In the genomic region with DNA sequence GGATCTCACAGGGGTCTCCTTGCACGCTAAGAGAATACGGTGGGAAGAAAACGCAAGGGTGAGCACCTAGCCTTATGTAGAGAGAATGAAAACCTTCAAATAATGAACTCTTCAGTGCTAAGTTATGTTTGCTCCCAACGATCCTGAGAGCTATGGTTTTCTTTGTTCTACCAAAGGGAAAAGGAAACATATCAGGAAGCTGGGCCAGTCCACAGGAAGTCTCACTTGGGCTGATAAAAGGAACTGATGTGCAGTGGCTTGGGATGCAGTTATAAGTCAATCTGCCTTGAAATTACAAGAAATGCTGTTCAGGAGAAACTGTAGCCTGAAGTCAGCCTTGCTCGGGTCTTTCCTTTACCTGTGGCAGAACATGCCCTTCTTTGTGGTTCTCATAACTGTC, we compare ENCODE assay signal across 17 mouse cellular contexts. TPM values are rescaled to one million over a fixed set of nuclear protein-coding genes. Genes with fewer than 3 reads are reported as not detected.
A peak's percentile ranks its signal among the peaks of the same experiment; 100 is the strongest.
DNase-seq lines count a peak whose midpoint lies in the region; ATAC-seq and TF ChIP-seq lines count a peak whose summit lies in the region.
"Had no signal": no experiment of that assay in that cellular context is flagged by ENCODE, and none has a peak within 500 bp of the region (broad histone marks: within the 10 kb centered on the region; RNA-seq: fewer than 3 reads in every experiment).

No protein-coding gene starts in this region.

- no peak for TF ChIP-seq CTCF in intestine, postnatal 0 days (IDR thresholded peaks at IDR 0.05; ENCODE audit: low read depth)
- no peak for TF ChIP-seq CTCF in kidney, postnatal 0 days (IDR thresholded peaks at IDR 0.05; ENCODE audit: low read depth)
- TF ChIP-seq CTCF in cerebellum, adult 2 months (IDR thresholded peaks at IDR 0.05; ENCODE audit: borderline replicate concordance, insufficient read depth, low read depth, low read length): no peak

- peak overlapping the region; percentile 45 for H3K27ac ChIP-seq in intestine, embryonic 16.5 days (ENCODE audit: low read length)
- no peak overlapping the region for H3K27ac ChIP-seq in intestine, postnatal 0 days (ENCODE audit: low read depth, low read length)
- peak overlapping the region; percentile 91 for H3K27ac ChIP-seq in brown adipose tissue, adult 24 weeks (replicated peaks; ENCODE audit: low read depth, low read length)
- H3K27ac ChIP-seq in kidney, postnatal 0 days: 0 out of 2 replicates have a peak overlapping the region, but pooled peaks have one; percentile 37
- no peak overlapping the region for H3K27ac ChIP-seq in cerebellum, adult 2 months (ENCODE audit: insufficient read depth, low read length)
- H3K27ac ChIP-seq: embryonic facial prominence, embryonic 13.5 days; forebrain, embryonic 13.5 days; hindbrain, postnatal 0 days; neural tube, embryonic 15.5 days had no signal

- DNase-seq in 416B (ENCODE audit: low read depth): peak; percentile 75
- peak; percentile 65 for DNase-seq in kidney, postnatal 0 days (ENCODE audit: low spot score)
- no peak for DNase-seq in thymus, postnatal 0 days (ENCODE audit: low spot score)
- DNase-seq in neural tube, embryonic 10.5 days (ENCODE audit: extremely low spot score, low spot score): no peak
- DNase-seq in cerebellum, adult 2 months: no peak
- DNase-seq: cerebellum, postnatal 10 days; gastrocnemius, postnatal 14 days; left cerebral cortex, postnatal 4 days; right cerebral cortex, adult 18-20 months had no signal

- no peak overlapping the region for H3K9ac ChIP-seq in intestine, embryonic 16.5 days (ENCODE audit: low read depth, low read length)
- no peak overlapping the region for H3K9ac ChIP-seq in intestine, postnatal 0 days (ENCODE audit: low read depth, low read length)
- no peak overlapping the region for H3K9ac ChIP-seq in kidney, postnatal 0 days (ENCODE audit: low read depth, low read length)
- H3K9ac ChIP-seq: embryonic facial prominence, embryonic 13.5 days; forebrain, embryonic 13.5 days; neural tube, embryonic 15.5 days had no signal

- H3K4me3 ChIP-seq in intestine, embryonic 16.5 days (ENCODE audit: low read length): no peak overlapping the region
- H3K4me3 ChIP-seq in intestine, postnatal 0 days (ENCODE audit: low read depth, low read length): no peak overlapping the region
- H3K4me3 ChIP-seq in brown adipose tissue, adult 24 weeks (ENCODE audit: insufficient read depth, low read depth, low read length): peak overlapping the region; percentile 22; the same call in 1 of the 2 replicates
- no peak overlapping the region for H3K4me3 ChIP-seq in kidney, postnatal 0 days (replicated peaks; ENCODE audit: low read depth, low read length)
- H3K4me3 ChIP-seq in cerebellum, adult 2 months (replicated peaks; ENCODE audit: insufficient read depth, low read depth, low read length): no peak overlapping the region
- H3K4me3 ChIP-seq: embryonic facial prominence, embryonic 13.5 days; forebrain, embryonic 13.5 days; neural tube, embryonic 15.5 days had no signal

- no peaks in the 10 kb centered on the region; the same call in 1 of the 2 replicates for H3K4me1 ChIP-seq in intestine, embryonic 16.5 days (ENCODE audit: control insufficient read depth, insufficient read depth, low read length)
- no peaks in the 10 kb centered on the region for H3K4me1 ChIP-seq in intestine, postnatal 0 days (replicated peaks; ENCODE audit: control insufficient read depth, insufficient read depth, low read length)
- peaks cover 28% of the 10 kb centered on the region for H3K4me1 ChIP-seq in brown adipose tissue, adult 24 weeks (ENCODE audit: control insufficient read depth, insufficient read depth, insufficient read length, low read length)
- no peaks in the 10 kb centered on the region for H3K4me1 ChIP-seq in kidney, postnatal 0 days (replicated peaks; ENCODE audit: insufficient read depth, low read length)
- H3K4me1 ChIP-seq in cerebellum, adult 2 months (ENCODE audit: control insufficient read depth, insufficient read depth, low read length): no peaks in the 10 kb centered on the region
- H3K4me1 ChIP-seq: forebrain, embryonic 13.5 days; neural tube, embryonic 15.5 days had no signal

- no peaks in the 10 kb centered on the region for H3K27me3 ChIP-seq in intestine, embryonic 16.5 days (replicated peaks; ENCODE audit: control insufficient read depth, insufficient read depth, low read length)
- no peaks in the 10 kb centered on the region for H3K27me3 ChIP-seq in intestine, postnatal 0 days (replicated peaks; ENCODE audit: control insufficient read depth, insufficient read depth, low read length)
- H3K27me3 ChIP-seq in kidney, postnatal 0 days (ENCODE audit: insufficient read depth, low read length): no peaks in the 10 kb centered on the region
- H3K27me3 ChIP-seq in cerebellum, adult 2 months (ENCODE audit: control insufficient read depth, insufficient read depth, low read length): no peaks in the 10 kb centered on the region
- H3K27me3 ChIP-seq: CH12.LX; embryonic facial prominence, embryonic 13.5 days; forebrain, embryonic 13.5 days; neural tube, embryonic 15.5 days had no signal

- no peaks in the 10 kb centered on the region for H3K36me3 ChIP-seq in intestine, embryonic 16.5 days (ENCODE audit: control insufficient read depth, insufficient read depth, low read length)
- no peaks in the 10 kb centered on the region for H3K36me3 ChIP-seq in intestine, postnatal 0 days (ENCODE audit: control insufficient read depth, insufficient read depth)
- H3K36me3 ChIP-seq in kidney, postnatal 0 days (ENCODE audit: insufficient read depth, low read length): no peaks in the 10 kb centered on the region
- H3K36me3 ChIP-seq: embryonic facial prominence, embryonic 13.5 days; neural tube, embryonic 15.5 days had no signal

- H3K4me2 ChIP-seq in intestine, embryonic 16.5 days (ENCODE audit: low read depth, low read length): no peak overlapping the region
- no peak overlapping the region for H3K4me2 ChIP-seq in intestine, postnatal 0 days (replicated peaks; ENCODE audit: low read depth)
- H3K4me2 ChIP-seq in kidney, postnatal 0 days (ENCODE audit: low read length): no peak overlapping the region
- H3K4me2 ChIP-seq: embryonic facial prominence, embryonic 13.5 days; forebrain, embryonic 13.5 days; neural tube, embryonic 15.5 days had no signal

- no peak for TF ChIP-seq POLR2A in cerebellum, adult 2 months (IDR thresholded peaks at IDR 0.05; ENCODE audit: borderline replicate concordance, insufficient read depth, low read length)

- no peaks in the 10 kb centered on the region for H3K9me3 ChIP-seq in intestine, embryonic 16.5 days (ENCODE audit: control insufficient read depth, low read length)
- no peaks in the 10 kb centered on the region for H3K9me3 ChIP-seq in intestine, postnatal 0 days (ENCODE audit: control insufficient read depth)
- H3K9me3 ChIP-seq in kidney, postnatal 0 days (replicated peaks; ENCODE audit: low read length): no peaks in the 10 kb centered on the region
- H3K9me3 ChIP-seq: embryonic facial prominence, embryonic 13.5 days; forebrain, embryonic 13.5 days; neural tube, embryonic 15.5 days had no signal

- 80% methylated on average over 5 of the region's 5 CpGs for WGBS in intestine, embryonic 16.5 days
- WGBS in intestine, postnatal 0 days: 80% methylated on average over 5 of the region's 5 CpGs
- 77% methylated on average over 5 of the region's 5 CpGs for WGBS in kidney, postnatal 0 days
- WGBS in cerebellum, adult 2 months: 92% methylated on average over 5 of the region's 5 CpGs

- ATAC-seq in intestine, embryonic 16.5 days: no peak
- no peak for ATAC-seq in intestine, postnatal 0 days
- ATAC-seq in kidney, postnatal 0 days (replicated peaks; ENCODE audit: low FRiP score, low read depth): no peak
- ATAC-seq: forebrain, embryonic 13.5 days; hindbrain, postnatal 0 days had no signal

RNA-seq across cellular contexts. Expression of gene Fli1, which starts 13.1 kb away (rescaled TPM):
- polyA plus RNA-seq in intestine, embryonic 16.5 days (2015; fragmentation: Nextera tagmentation; extraction: Ambion mirVana): 10.1 and 10.3 TPM in 2 replicates
- polyA plus RNA-seq in intestine, postnatal 0 days (2015; fragmentation: Nextera tagmentation; extraction: Ambion mirVana): 6.0 and 6.1 TPM in 2 replicates
- polyA plus RNA-seq in brown adipose tissue, adult 24 weeks (2012; ENCODE audit: insufficient read depth, insufficient read length, missing spikeins): 11.7 and 19.1 TPM in 2 replicates
- 21.6 and 23.6 TPM in 2 replicates for polyA plus RNA-seq in kidney, postnatal 0 days (2015; fragmentation: Nextera tagmentation; extraction: Ambion mirVana)
- 50.6 and 53.5 TPM in 2 replicates for polyA plus RNA-seq in thymus, postnatal 0 days (2015; fragmentation: Nextera tagmentation; extraction: Ambion mirVana)
- 1.7 and 2.2 TPM in 2 replicates for polyA plus RNA-seq in cerebellum, adult 2 months (2012; rRNA removed)

Comparison
In these comparisons a context has a peak if more than half of its experiments do, and no peak if none do; other contexts are left out.
1. H3K27ac ChIP-seq: peak in intestine, embryonic 16.5 days (single experiment), brown adipose tissue, adult 24 weeks (single experiment) and kidney, postnatal 0 days (single experiment); none in intestine, postnatal 0 days (single experiment) and cerebellum, adult 2 months (single experiment).
2. DNase-seq: peak in 416B (single experiment) and kidney, postnatal 0 days (single experiment); none in thymus, postnatal 0 days (single experiment), neural tube, embryonic 10.5 days (single experiment) and cerebellum, adult 2 months (0 of 2).